Mouse (Mus musculus) bone marrow, adult 2 months (tissue): Measurements from ENCODE around the gene Zfp2. TPM values are rescaled to one million over a fixed set of nuclear protein-coding genes. Genes with fewer than 3 reads are reported as not detected.

ENCODE experiments used
- H3K27ac ChIP-seq: fragments of 200-500 bp; 2 replicates; pipeline ENCODE4 v1.5.1; 2012; ENCODE audit warnings: low read depth, mild to moderate bottlenecking, control low read depth, inconsistent platforms, low read length; ENCODE audit not compliant: control insufficient read depth, poor library complexity, insufficient read depth
- H3K4me1 ChIP-seq: fragments of 200-500 bp; 2 replicates; pipeline ENCODE4 v1.6.1; 2011; ENCODE audit warnings: low read length; ENCODE audit not compliant: control insufficient read depth, insufficient read depth
- H3K4me3 ChIP-seq: fragments of 200-500 bp; replicated peaks from 2 replicates; pipeline ENCODE3; 2011; ENCODE audit warnings: mild to moderate bottlenecking, low read depth, low read length, control low read depth; ENCODE audit not compliant: control insufficient read depth
- CTCF ChIP-seq: fragments of 200-500 bp; IDR thresholded peaks from 2 replicates; pipeline ENCODE4 v1.5.1; 2011; ENCODE audit warnings: low read length, control low read depth; ENCODE audit not compliant: control insufficient read depth, insufficient read depth
- POLR2A ChIP-seq: fragments of 200-500 bp; IDR thresholded peaks from 2 replicates; pipeline ENCODE4 v1.6.1; 2011; ENCODE audit warnings: low read depth, mild to moderate bottlenecking, control low read depth, low read length, borderline replicate concordance; ENCODE audit not compliant: control insufficient read depth
- WGBS: fragments of 180-500 bp; shearing (Covaris S2); methylation state at CpG from one replicate; pipeline ENCODE4 v1.1.7; 2018; 5-methylcytosine and 5-hydroxymethylcytosine counted together
- polyA plus RNA-seq: library from polyadenylated mRNA; stranded (reverse); fragments of >200 nt; gene quantifications from 2 replicates; pipeline ENCODE4 v1.2.4, GENCODE M21; 2011; ENCODE audit warnings: low replicate concordance; ENCODE audit not compliant: missing spikeins, insufficient read depth, insufficient read length

The Zfp2 gene
- polyA plus RNA-seq, 1 experiment: 0.55 TPM

DNA sequence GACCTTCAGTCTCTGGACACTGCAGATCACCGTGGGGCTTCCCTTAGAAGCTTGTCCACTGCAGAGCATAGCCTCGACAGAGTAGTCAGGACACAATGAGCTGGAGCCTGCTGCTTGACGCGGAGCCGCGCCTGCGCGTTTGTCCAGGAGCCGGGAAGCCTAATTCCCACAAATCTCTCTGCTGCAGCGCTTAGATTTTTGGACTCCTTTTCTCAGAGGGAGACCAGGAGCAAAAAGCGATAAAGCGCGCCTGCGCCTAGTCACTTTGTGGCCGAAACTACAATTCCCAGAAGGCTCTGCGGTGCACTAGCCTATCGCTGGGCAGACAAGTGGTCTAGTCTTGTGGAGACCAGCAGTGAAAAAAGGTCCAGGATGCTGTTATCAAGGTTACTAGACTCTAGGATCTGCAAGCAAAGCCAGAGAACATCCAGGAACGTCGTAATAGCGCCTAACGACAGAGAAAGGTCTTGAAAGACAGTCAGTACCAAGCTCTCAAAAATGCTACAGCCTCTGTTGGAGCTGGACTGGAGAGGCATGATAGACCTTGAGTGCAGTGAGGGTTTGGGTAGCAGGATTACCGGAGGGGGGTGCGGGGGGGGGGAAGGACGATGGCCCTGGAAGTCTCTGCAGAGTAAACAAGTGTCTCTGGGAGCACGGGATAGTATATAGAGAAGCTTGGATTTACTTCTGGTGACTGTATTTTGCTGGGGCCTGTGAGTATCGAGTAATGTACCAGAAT lies 28.4 kb downstream of the Zfp2 start, which contains the start of gene Zfp454:
Zfp454 (minus strand) TSS at position 262 of the 739 bp plus-strand sequence.
- no peak within 1 kb of the TSS for H3K4me3 ChIP-seq
- WGBS: 11% methylated on average over 26 of the region's 26 CpGs

DNA sequence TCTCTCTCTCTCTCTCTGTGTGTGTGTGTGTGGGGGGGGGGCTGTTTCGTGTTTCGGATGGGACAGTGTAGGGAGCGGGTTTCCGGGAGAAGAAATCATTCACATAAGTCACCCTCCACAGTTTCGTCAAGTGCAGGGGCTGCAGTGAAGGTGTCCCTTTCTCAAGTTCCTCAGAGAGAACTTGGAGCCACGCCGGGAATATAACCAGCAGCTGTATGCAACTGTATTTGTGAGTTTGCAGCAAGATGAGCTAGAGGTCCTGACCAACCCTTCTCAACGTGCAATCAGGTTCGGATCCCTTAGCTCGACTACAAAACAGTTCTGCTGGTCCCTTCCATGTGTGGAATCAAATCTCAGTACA lies 29.1 kb downstream of the Zfp2 start:
- no peak overlapping the region for H3K27ac ChIP-seq
- no peak overlapping the region for H3K4me3 ChIP-seq
- H3K4me1 ChIP-seq: no peaks in the 10 kb centered on the region
- 23% methylated on average over 10 of the region's 10 CpGs for WGBS
- TF ChIP-seq CTCF (no peak), POLR2A (no peak)

More for the DNA sequence above, 28.4 kb downstream of the Zfp2 start, which contains the start of gene Zfp454:
- TF ChIP-seq POLR2A: no peak
- no peak for TF ChIP-seq CTCF
- H3K27ac ChIP-seq: no peak within 1 kb of the TSS
- no peaks in the 10 kb centered on the region for H3K4me1 ChIP-seq

DNA sequence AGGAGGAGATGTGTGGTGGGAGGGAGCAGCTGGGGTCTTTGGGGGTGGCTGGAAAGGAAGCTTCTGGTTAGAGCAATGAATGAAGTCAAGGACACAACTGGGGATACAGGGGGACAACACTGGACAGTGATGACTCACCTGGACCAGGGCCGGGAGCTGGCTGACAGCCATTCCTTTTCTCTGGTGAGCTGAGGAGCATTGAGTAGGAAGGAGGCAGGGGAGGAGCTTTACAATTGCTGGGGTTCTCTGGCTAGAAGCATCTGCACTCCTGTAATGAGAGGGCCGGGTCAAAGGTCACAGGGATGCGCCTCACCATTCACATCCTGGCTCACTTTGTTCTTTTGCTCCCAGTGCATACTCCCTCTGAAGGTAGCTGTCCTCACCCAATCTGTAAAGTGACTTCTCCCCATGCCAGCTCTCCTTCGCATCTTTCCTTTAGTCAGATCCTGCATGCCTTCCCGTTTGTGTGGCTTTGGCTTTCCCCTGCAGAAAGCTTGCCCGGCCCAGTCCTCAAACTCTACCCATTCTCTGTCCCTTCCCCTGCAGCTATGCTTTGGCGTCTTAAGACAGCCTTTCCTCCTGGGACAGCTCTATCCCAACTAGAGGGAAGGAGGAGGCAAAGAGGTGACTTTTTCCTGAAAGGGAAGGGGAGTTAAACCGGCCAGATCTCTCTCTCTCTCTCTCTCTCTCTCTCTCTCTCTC lies 29.6 kb downstream of the Zfp2 start:
- no peak for TF ChIP-seq POLR2A
- TF ChIP-seq CTCF: no peak
- no peak overlapping the region for H3K4me3 ChIP-seq
- WGBS: 66% methylated on average over 8 of the region's 8 CpGs
- H3K27ac ChIP-seq: no peak overlapping the region
- no peaks in the 10 kb centered on the region for H3K4me1 ChIP-seq

DNA sequence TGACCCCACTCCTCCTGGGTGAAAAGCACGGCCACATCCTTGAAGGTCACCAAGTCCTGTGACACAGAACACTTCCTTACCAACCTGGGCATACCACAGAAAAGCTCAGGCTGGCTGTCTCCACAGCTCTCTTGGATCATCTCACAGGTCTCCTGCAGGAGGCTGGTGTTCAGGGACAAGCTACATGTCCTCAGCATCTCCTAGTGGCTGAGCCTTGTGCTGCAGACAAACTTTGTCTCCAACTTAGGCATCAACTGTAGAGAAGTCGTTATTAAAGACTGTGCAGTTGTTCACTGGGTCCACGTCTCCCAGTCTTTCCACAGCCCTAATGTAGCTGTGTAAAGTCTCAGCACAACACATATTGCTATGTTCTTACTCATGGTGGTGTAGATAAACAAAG lies 32.2 kb downstream of the Zfp2 start:
- Histone ChIP-seq H3K4me3 (no peak overlapping the region), H3K27ac (no peak overlapping the region), H3K4me1 (no peaks in the 10 kb centered on the region)
- TF ChIP-seq CTCF (peak; percentile 17; the same call in 1 of the 2 replicates), POLR2A (no peak)
- 48% methylated on average over 3 of the region's 3 CpGs for WGBS

DNA sequence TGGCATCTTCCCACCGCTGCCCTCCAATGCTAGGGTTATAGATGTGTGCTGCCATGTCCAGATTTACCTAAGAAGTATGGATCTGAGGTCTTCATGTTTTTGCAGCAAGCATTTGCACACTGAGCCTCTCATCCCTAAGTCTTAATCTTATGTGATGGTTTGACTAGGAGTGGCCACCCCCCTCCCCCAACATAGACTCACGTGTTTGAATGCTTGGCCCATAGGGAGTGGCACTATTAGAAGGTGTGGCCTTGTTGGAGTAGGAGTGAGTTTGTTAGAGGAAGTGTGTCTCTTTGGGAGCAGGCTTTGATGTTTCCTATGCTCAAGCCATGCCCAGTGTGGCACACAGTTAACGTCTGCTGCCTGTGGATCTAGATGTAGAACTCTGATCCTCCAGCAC lies 37.3 kb downstream of the Zfp2 start:
- TF ChIP-seq CTCF: no peak
- Histone ChIP-seq H3K4me3 (no peak overlapping the region), H3K4me1 (no peaks in the 10 kb centered on the region), H3K27ac (no peak overlapping the region)
- WGBS: 77% methylated on average over 3 of the region's 3 CpGs

DNA sequence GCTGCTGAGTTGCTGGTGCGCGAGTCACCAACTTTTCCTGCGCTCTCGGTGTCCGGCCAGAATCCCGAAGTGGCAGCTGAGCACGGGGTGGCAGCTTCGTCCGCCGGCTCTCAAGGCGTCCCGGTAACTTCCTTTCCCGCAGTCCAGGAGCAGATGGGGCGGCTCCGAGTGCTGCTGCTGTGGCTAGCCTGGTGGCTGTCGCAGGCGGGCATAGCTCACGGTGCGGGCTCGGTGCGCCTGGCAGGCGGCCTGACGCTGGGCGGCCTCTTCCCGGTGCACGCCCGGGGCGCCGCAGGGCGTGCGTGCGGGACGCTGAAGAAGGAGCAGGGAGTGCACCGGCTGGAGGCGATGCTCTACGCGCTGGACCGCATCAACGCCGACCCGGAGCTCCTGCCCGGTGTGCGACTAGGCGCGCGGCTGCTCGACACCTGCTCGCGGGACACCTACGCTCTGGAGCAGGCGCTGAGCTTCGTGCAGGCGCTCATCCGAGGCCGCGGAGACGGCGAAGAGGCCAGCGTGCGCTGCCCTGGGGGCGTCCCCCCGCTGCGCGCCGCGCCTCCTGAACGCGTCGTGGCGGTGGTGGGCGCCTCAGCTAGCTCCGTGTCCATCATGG lies 64.9 kb downstream of the Zfp2 start:
- H3K4me1 ChIP-seq: no peaks in the 10 kb centered on the region
- TF ChIP-seq CTCF (no peak), POLR2A (no peak)
- no peak overlapping the region for H3K4me3 ChIP-seq
- no peak overlapping the region for H3K27ac ChIP-seq
- WGBS: 1% methylated on average over 72 of the region's 72 CpGs

DNA sequence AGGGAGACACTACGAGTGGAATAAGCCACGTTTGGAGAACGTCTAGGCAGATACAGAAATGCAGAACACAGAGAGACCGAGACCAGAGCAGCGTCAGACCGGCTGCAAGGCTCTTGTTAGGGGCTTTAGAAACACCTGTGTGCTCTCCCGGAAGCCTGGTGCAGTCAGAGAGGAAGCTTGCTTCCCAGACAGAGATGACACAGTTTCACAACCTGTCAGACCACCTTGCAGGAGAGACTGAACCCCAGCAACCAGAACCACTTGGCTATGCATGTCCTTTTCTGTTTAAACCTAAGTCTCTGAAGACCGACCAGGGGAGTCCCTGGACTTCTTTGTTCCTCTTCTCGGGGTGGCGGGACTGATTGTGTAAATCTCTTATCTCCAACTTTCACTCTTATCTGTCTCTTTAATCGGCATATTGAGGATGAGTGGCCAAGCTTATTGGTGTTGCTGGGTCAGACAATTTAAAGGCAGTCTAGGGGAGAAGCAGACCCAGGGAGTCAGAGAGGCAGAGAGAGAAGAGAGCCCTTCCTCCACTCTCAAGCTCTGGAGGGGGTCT lies 65.7 kb downstream of the Zfp2 start, which contains the start of gene Grm6:
Grm6 (plus strand) TSS at position 509 of the 559 bp plus-strand sequence.
- TF ChIP-seq POLR2A (no peak), CTCF (no peak)
- H3K27ac ChIP-seq: no peak within 1 kb of the TSS
- 2% methylated on average over 11 of the region's 11 CpGs for WGBS
- no peaks in the 10 kb centered on the region for H3K4me1 ChIP-seq
- H3K4me3 ChIP-seq: peak within 1 kb of the TSS; percentile 24

DNA sequence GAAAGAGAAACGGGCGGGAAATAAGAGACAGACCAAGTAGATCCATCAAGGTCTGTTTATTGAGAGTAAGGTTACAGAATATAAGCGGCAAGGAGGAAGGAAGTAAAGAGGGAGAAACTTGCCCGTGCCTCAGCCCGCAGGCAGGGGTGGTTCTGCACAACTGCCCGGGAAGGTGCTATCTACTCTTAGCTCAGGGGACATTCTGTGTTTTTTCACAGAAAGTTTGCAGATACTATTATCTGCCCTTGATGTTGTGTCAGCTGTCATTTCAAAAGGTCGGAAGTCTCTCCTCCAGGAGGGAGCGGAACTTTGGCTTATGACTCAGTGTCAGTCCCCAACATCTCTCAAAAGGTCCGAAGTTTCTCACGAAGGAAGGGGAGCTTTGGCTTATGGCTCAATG lies 66.7 kb downstream of the Zfp2 start:
- Histone ChIP-seq H3K4me1 (no peaks in the 10 kb centered on the region), H3K27ac (no peak overlapping the region), H3K4me3 (no peak overlapping the region)
- 1% methylated on average over 10 of the region's 10 CpGs for WGBS
- no peak for TF ChIP-seq POLR2A
- TF ChIP-seq CTCF: no peak

Other genes starting within 250 kb of the Zfp2 start
- 0.61 and 0.65 TPM in 2 replicates for gene Zfp354c, start 88.4 kb downstream of the Zfp2 start, polyA plus RNA-seq
- not detected in 2 replicates for gene Zfp879, start 74.6 kb downstream of the Zfp2 start, polyA plus RNA-seq
- 0.59 TPM in 1 of 2 replicates, not detected in the other for gene Grm6, start 65.5 kb downstream of the Zfp2 start, polyA plus RNA-seq
- gene Zfp454, start 28.5 kb downstream of the Zfp2 start, polyA plus RNA-seq: not detected in 2 replicates
- not detected in 2 replicates for gene Zfp354b, start 15.5 kb upstream of the Zfp2 start, polyA plus RNA-seq
- not detected in 2 replicates for gene 4933414I15Rik, start 27.6 kb upstream of the Zfp2 start, polyA plus RNA-seq
- not detected in 2 replicates for gene Prop1, start 37.6 kb upstream of the Zfp2 start, polyA plus RNA-seq
- not detected in 2 replicates for gene Olfr1378, start 50.4 kb upstream of the Zfp2 start, polyA plus RNA-seq
- not detected in 2 replicates for gene Olfr1377, start 65.8 kb upstream of the Zfp2 start, polyA plus RNA-seq
- not detected in 2 replicates for gene Olfr51, start 87.4 kb upstream of the Zfp2 start, polyA plus RNA-seq
- not detected in 2 replicates for gene Olfr54, start 98.1 kb upstream of the Zfp2 start, polyA plus RNA-seq
- gene Olfr1375, start 131.9 kb upstream of the Zfp2 start, polyA plus RNA-seq: not detected in 2 replicates
- 0.45 and 0.80 TPM in 2 replicates for gene Zfp354a, start 143.1 kb upstream of the Zfp2 start, polyA plus RNA-seq